In genomic region chr2:50667180-50667579, GRCm38 (mm10) we compare ENCODE assay signal across 27 mouse cellular contexts.
DNase-seq lines count a peak whose midpoint lies in the region; ATAC-seq and TF ChIP-seq lines count a peak whose summit lies in the region.
"Had no signal": no experiment of that assay in that cellular context is flagged by ENCODE, and none has a peak within 500 bp of the region (broad histone marks: within the 10 kb centered on the region; RNA-seq: fewer than 3 reads in every experiment).

No protein-coding gene starts in this region.

- no peaks in the 10 kb centered on the region for H3K27me3 ChIP-seq in forebrain, embryonic 13.5 days
- no peaks in the 10 kb centered on the region for H3K27me3 ChIP-seq in forebrain, embryonic 11.5 days (ENCODE audit: control insufficient read depth, insufficient read depth, low read length)
- H3K27me3 ChIP-seq in forebrain, postnatal 0 days (ENCODE audit: insufficient read depth, low read length): no peaks in the 10 kb centered on the region
- no peaks in the 10 kb centered on the region for H3K27me3 ChIP-seq in forebrain, embryonic 12.5 days
- H3K27me3 ChIP-seq: embryonic facial prominence, embryonic 12.5 days; embryonic facial prominence, embryonic 15.5 days; heart, embryonic 12.5 days; heart, embryonic 15.5 days; hindbrain, embryonic 13.5 days; intestine, embryonic 15.5 days had no signal

- H3K4me3 ChIP-seq in forebrain, embryonic 13.5 days: no peak overlapping the region
- H3K4me3 ChIP-seq in forebrain, embryonic 11.5 days (ENCODE audit: low read depth, low read length): no peak overlapping the region
- H3K4me3 ChIP-seq in forebrain, postnatal 0 days (ENCODE audit: low read depth, low read length): no peak overlapping the region
- H3K4me3 ChIP-seq in forebrain, embryonic 12.5 days (replicated peaks): no peak overlapping the region
- H3K4me3 ChIP-seq: embryonic facial prominence, embryonic 12.5 days; embryonic facial prominence, embryonic 15.5 days; heart, embryonic 12.5 days; heart, embryonic 15.5 days; hindbrain, embryonic 10.5 days; hindbrain, embryonic 13.5 days; intestine, embryonic 15.5 days had no signal

- DNase-seq in forebrain, embryonic 11.5 days (ENCODE audit: low spot score): no peak
- DNase-seq in forebrain, postnatal 0 days: peak; percentile 58
- DNase-seq in kidney, postnatal 10 days: peak; percentile 31
- no peak for DNase-seq in kidney, adult 11 months
- DNase-seq in brain, embryonic 14.5 days (ENCODE audit: low read depth): peak; percentile 34
- no peak for DNase-seq in right cerebral cortex, postnatal 14 days
- DNase-seq: adrenal gland, adult 8-10 months; adrenal gland, postnatal 25 days; cerebellum, adult 11 months; cerebellum, adult 2 months; cerebellum, adult 9-11 months; cerebellum, postnatal 25 days; gastrocnemius, postnatal 10 days; gastrocnemius, postnatal 36 days; heart, postnatal 10 days; heart, postnatal 36 days had no signal

- H3K9me3 ChIP-seq in forebrain, embryonic 13.5 days (replicated peaks): no peaks in the 10 kb centered on the region
- no peaks in the 10 kb centered on the region for H3K9me3 ChIP-seq in forebrain, embryonic 11.5 days (ENCODE audit: control insufficient read depth, low read length)
- H3K9me3 ChIP-seq in forebrain, postnatal 0 days (ENCODE audit: low read length): no peaks in the 10 kb centered on the region
- no peaks in the 10 kb centered on the region for H3K9me3 ChIP-seq in forebrain, embryonic 12.5 days
- H3K9me3 ChIP-seq: embryonic facial prominence, embryonic 12.5 days; embryonic facial prominence, embryonic 15.5 days; heart, embryonic 12.5 days; heart, embryonic 15.5 days; hindbrain, embryonic 10.5 days; hindbrain, embryonic 13.5 days; intestine, embryonic 15.5 days had no signal

- ATAC-seq in forebrain, embryonic 13.5 days: peak; percentile 41; the same call in 1 of the 2 replicates
- ATAC-seq in forebrain, embryonic 11.5 days (replicated peaks; ENCODE audit: low FRiP score): no peak
- ATAC-seq in forebrain, postnatal 0 days: peak; percentile 74
- ATAC-seq in forebrain, embryonic 12.5 days (ENCODE audit: low FRiP score): no peak
- ATAC-seq: activated CD4-positive, CD25-positive, alpha-beta regulatory T cell, adult 4 months; hindbrain, embryonic 16.5 days; intestine, embryonic 15.5 days had no signal

- H3K4me1 ChIP-seq in forebrain, embryonic 13.5 days: no peaks in the 10 kb centered on the region
- no peaks in the 10 kb centered on the region for H3K4me1 ChIP-seq in forebrain, embryonic 11.5 days (replicated peaks; ENCODE audit: control insufficient read depth, insufficient read depth, low read length)
- H3K4me1 ChIP-seq in forebrain, postnatal 0 days (ENCODE audit: insufficient read depth): no peaks in the 10 kb centered on the region
- no peaks in the 10 kb centered on the region for H3K4me1 ChIP-seq in forebrain, embryonic 12.5 days
- H3K4me1 ChIP-seq: embryonic facial prominence, embryonic 12.5 days; embryonic facial prominence, embryonic 15.5 days; heart, embryonic 12.5 days; heart, embryonic 15.5 days; hindbrain, embryonic 10.5 days; hindbrain, embryonic 13.5 days; intestine, embryonic 15.5 days had no signal

- no peak for TF ChIP-seq POLR2A in brain, embryonic 14.5 days (IDR thresholded peaks at IDR 0.05; ENCODE audit: borderline replicate concordance, extremely low read depth, insufficient read depth, insufficient read length, poor library complexity, severe bottlenecking)

- H3K4me2 ChIP-seq in forebrain, embryonic 13.5 days: no peak overlapping the region
- no peak overlapping the region for H3K4me2 ChIP-seq in forebrain, embryonic 11.5 days (ENCODE audit: low read depth, low read length, severe bottlenecking)
- H3K4me2 ChIP-seq in forebrain, postnatal 0 days (ENCODE audit: low read depth): no peak overlapping the region
- H3K4me2 ChIP-seq in forebrain, embryonic 12.5 days: no peak overlapping the region
- H3K4me2 ChIP-seq: embryonic facial prominence, embryonic 12.5 days; embryonic facial prominence, embryonic 15.5 days; heart, embryonic 12.5 days; heart, embryonic 15.5 days; hindbrain, embryonic 13.5 days; intestine, embryonic 15.5 days had no signal

- WGBS in forebrain, embryonic 13.5 days: 64% methylated on average over 3 of the region's 3 CpGs
- 66% methylated on average over 3 of the region's 3 CpGs for whole genome bisulfite sequencing in forebrain, embryonic 11.5 days
- WGBS in forebrain, postnatal 0 days: 34% methylated on average over 3 of the region's 3 CpGs
- WGBS in forebrain, embryonic 12.5 days: 65% methylated on average over 3 of the region's 3 CpGs

- no peak overlapping the region for H3K27ac ChIP-seq in forebrain, embryonic 13.5 days
- no peak overlapping the region for H3K27ac ChIP-seq in forebrain, embryonic 11.5 days (ENCODE audit: low read depth, low read length)
- H3K27ac ChIP-seq in forebrain, postnatal 0 days (ENCODE audit: low read depth, low read length): no peak overlapping the region
- no peak overlapping the region for H3K27ac ChIP-seq in forebrain, embryonic 12.5 days
- H3K27ac ChIP-seq: embryonic facial prominence, embryonic 12.5 days; embryonic facial prominence, embryonic 15.5 days; heart, embryonic 15.5 days; hindbrain, embryonic 10.5 days; hindbrain, embryonic 13.5 days; intestine, embryonic 15.5 days had no signal

- no peaks in the 10 kb centered on the region for H3K36me3 ChIP-seq in forebrain, embryonic 13.5 days (ENCODE audit: poor library complexity, severe bottlenecking)
- no peaks in the 10 kb centered on the region for H3K36me3 ChIP-seq in forebrain, embryonic 11.5 days (ENCODE audit: control insufficient read depth, insufficient read depth, low read length)
- H3K36me3 ChIP-seq in forebrain, postnatal 0 days (ENCODE audit: insufficient read depth): no peaks in the 10 kb centered on the region
- no peaks in the 10 kb centered on the region for H3K36me3 ChIP-seq in forebrain, embryonic 12.5 days (replicated peaks)
- H3K36me3 ChIP-seq: embryonic facial prominence, embryonic 12.5 days; embryonic facial prominence, embryonic 15.5 days; heart, embryonic 12.5 days; heart, embryonic 15.5 days; hindbrain, embryonic 10.5 days; hindbrain, embryonic 13.5 days; intestine, embryonic 15.5 days had no signal

- H3K9ac ChIP-seq in forebrain, embryonic 13.5 days: no peak overlapping the region
- no peak overlapping the region for H3K9ac ChIP-seq in forebrain, embryonic 11.5 days (ENCODE audit: low read length)
- H3K9ac ChIP-seq in forebrain, postnatal 0 days: no peak overlapping the region
- no peak overlapping the region for H3K9ac ChIP-seq in forebrain, embryonic 12.5 days
- H3K9ac ChIP-seq: embryonic facial prominence, embryonic 12.5 days; embryonic facial prominence, embryonic 15.5 days; heart, embryonic 12.5 days; heart, embryonic 15.5 days; hindbrain, embryonic 13.5 days; intestine, embryonic 15.5 days had no signal

- no peak for TF ChIP-seq CTCF in forebrain, postnatal 0 days (IDR thresholded peaks at IDR 0.05; ENCODE audit: low read depth)
- TF ChIP-seq CTCF in brain, embryonic 14.5 days (IDR thresholded peaks at IDR 0.05; ENCODE audit: borderline replicate concordance, extremely low read depth, insufficient read depth, insufficient read length): no peak

Comparison
In these comparisons a context has a peak if more than half of its experiments do, and no peak if none do; other contexts are left out.
1. ATAC-seq: peak in forebrain, embryonic 13.5 days (single experiment) and forebrain, postnatal 0 days (single experiment); none in forebrain, embryonic 11.5 days (single experiment) and forebrain, embryonic 12.5 days (single experiment).
2. DNase-seq: peak in forebrain, postnatal 0 days (single experiment), kidney, postnatal 10 days (single experiment) and brain, embryonic 14.5 days (single experiment); none in forebrain, embryonic 11.5 days (single experiment), kidney, adult 11 months (single experiment) and right cerebral cortex, postnatal 14 days (single experiment).